Mouse (Mus musculus): ENCODE measurements around the gene Vps51. TPM values are rescaled to one million over a fixed set of nuclear protein-coding genes. Genes with fewer than 3 reads are reported as not detected.

The Vps51 gene
- polyA plus RNA-seq, 1 experiment from 2014 or later: 57.8 TPM

GRCm38 (mm10) chr19:6037695-6038094, 39.3 kb downstream of the Vps51 start:
- DNase-seq (ENCODE audit: low spot score) (no peak), ATAC-seq (replicated peaks; ENCODE audit: low FRiP score, low read depth) (no peak)
- no peaks in the 10 kb centered on the region for H3K27me3 ChIP-seq (ENCODE audit: insufficient read depth, low read length)
- no peak overlapping the region for H3K9ac ChIP-seq (ENCODE audit: low read depth, low read length)
- H3K36me3 ChIP-seq (ENCODE audit: insufficient read depth, low read length): no peaks in the 10 kb centered on the region
- H3K27ac ChIP-seq: no peak overlapping the region
- H3K9me3 ChIP-seq (replicated peaks; ENCODE audit: low read length): no peaks in the 10 kb centered on the region
- no peak for TF ChIP-seq CTCF (IDR thresholded peaks at IDR 0.05; ENCODE audit: low read depth)
- H3K4me2 ChIP-seq (ENCODE audit: low read length): no peak overlapping the region
- H3K4me1 ChIP-seq (replicated peaks; ENCODE audit: insufficient read depth, low read length): peaks cover 5% of the 10 kb centered on the region; the same call in 1 of the 2 replicates
- no peak overlapping the region for H3K4me3 ChIP-seq (replicated peaks; ENCODE audit: low read depth, low read length)

- no peaks in the 10 kb centered on the region for H3K27me3 ChIP-seq (ENCODE audit: insufficient read depth, low read length)
- H3K36me3 ChIP-seq (ENCODE audit: insufficient read depth, low read length): no peaks in the 10 kb centered on the region
- no peak overlapping the region for H3K4me3 ChIP-seq (replicated peaks; ENCODE audit: low read depth, low read length)
- DNase-seq (ENCODE audit: low spot score) (no peak), ATAC-seq (replicated peaks; ENCODE audit: low FRiP score, low read depth) (no peak)
- WGBS: 65% methylated on average over 9 of the region's 9 CpGs
- H3K9me3 ChIP-seq (replicated peaks; ENCODE audit: low read length): no peaks in the 10 kb centered on the region
- no peak overlapping the region for H3K27ac ChIP-seq
- no peak overlapping the region for H3K9ac ChIP-seq (ENCODE audit: low read depth, low read length)
- H3K4me2 ChIP-seq (ENCODE audit: low read length): no peak overlapping the region
- TF ChIP-seq CTCF (IDR thresholded peaks at IDR 0.05; ENCODE audit: low read depth): no peak
- no peaks in the 10 kb centered on the region for H3K4me1 ChIP-seq (replicated peaks; ENCODE audit: insufficient read depth, low read length)
These were observed 41.0 kb downstream of the Vps51 start for GRCm38 (mm10) chr19:6035966-6036585.

GRCm38 (mm10) chr19:6030520-6031280, 46.3 kb downstream of the Vps51 start:
- H3K9ac ChIP-seq (ENCODE audit: low read depth, low read length): no peak overlapping the region
- H3K4me2 ChIP-seq (ENCODE audit: low read length): no peak overlapping the region
- no peak for DNase-seq (ENCODE audit: low spot score)
- no peak for TF ChIP-seq CTCF (IDR thresholded peaks at IDR 0.05; ENCODE audit: low read depth)
- no peak for ATAC-seq (replicated peaks; ENCODE audit: low FRiP score, low read depth)
- no peaks in the 10 kb centered on the region for H3K4me1 ChIP-seq (replicated peaks; ENCODE audit: insufficient read depth, low read length)
- WGBS: 68% methylated on average over 14 of the region's 14 CpGs
- H3K4me3 ChIP-seq (replicated peaks; ENCODE audit: low read depth, low read length): no peak overlapping the region
- H3K36me3 ChIP-seq (ENCODE audit: insufficient read depth, low read length): no peaks in the 10 kb centered on the region
- no peak overlapping the region for H3K27ac ChIP-seq
- no peaks in the 10 kb centered on the region for H3K27me3 ChIP-seq (ENCODE audit: insufficient read depth, low read length)
- H3K9me3 ChIP-seq (replicated peaks; ENCODE audit: low read length): no peaks in the 10 kb centered on the region

GRCm38 (mm10) chr19:6029426-6029825, 47.6 kb downstream of the Vps51 start:
- no peak for DNase-seq (ENCODE audit: low spot score)
- no peak for ATAC-seq (replicated peaks; ENCODE audit: low FRiP score, low read depth)
- Histone ChIP-seq H3K36me3 (ENCODE audit: insufficient read depth, low read length) (no peaks in the 10 kb centered on the region), H3K4me1 (replicated peaks; ENCODE audit: insufficient read depth, low read length) (no peaks in the 10 kb centered on the region), H3K9me3 (replicated peaks; ENCODE audit: low read length) (no peaks in the 10 kb centered on the region), H3K27me3 (ENCODE audit: insufficient read depth, low read length) (no peaks in the 10 kb centered on the region), H3K27ac (no peak overlapping the region), H3K4me2 (ENCODE audit: low read length) (no peak overlapping the region), H3K9ac (ENCODE audit: low read depth, low read length) (no peak overlapping the region), H3K4me3 (replicated peaks; ENCODE audit: low read depth, low read length) (no peak overlapping the region)
- TF ChIP-seq CTCF (IDR thresholded peaks at IDR 0.05; ENCODE audit: low read depth): no peak
- WGBS: 82% methylated on average over 9 of the region's 9 CpGs

GRCm38 (mm10) chr19:6028991-6029390, 48.0 kb downstream of the Vps51 start:
- no peak for DNase-seq (ENCODE audit: low spot score)
- no peak for TF ChIP-seq CTCF (IDR thresholded peaks at IDR 0.05; ENCODE audit: low read depth)
- H3K36me3 ChIP-seq (ENCODE audit: insufficient read depth, low read length): no peaks in the 10 kb centered on the region
- H3K27me3 ChIP-seq (ENCODE audit: insufficient read depth, low read length): no peaks in the 10 kb centered on the region
- WGBS: 81% methylated on average over 6 of the region's 6 CpGs
- ATAC-seq (replicated peaks; ENCODE audit: low FRiP score, low read depth): no peak
- no peak overlapping the region for H3K4me3 ChIP-seq (replicated peaks; ENCODE audit: low read depth, low read length)
- no peak overlapping the region for H3K9ac ChIP-seq (ENCODE audit: low read depth, low read length)
- no peak overlapping the region for H3K27ac ChIP-seq
- H3K9me3 ChIP-seq (replicated peaks; ENCODE audit: low read length): no peaks in the 10 kb centered on the region
- no peak overlapping the region for H3K4me2 ChIP-seq (ENCODE audit: low read length)
- no peaks in the 10 kb centered on the region for H3K4me1 ChIP-seq (replicated peaks; ENCODE audit: insufficient read depth, low read length)

GRCm38 (mm10) chr19:6023930-6024329, 53.1 kb downstream of the Vps51 start:
- ATAC-seq (replicated peaks; ENCODE audit: low FRiP score, low read depth) (no peak), DNase-seq (ENCODE audit: low spot score) (no peak)
- no peak for TF ChIP-seq CTCF (IDR thresholded peaks at IDR 0.05; ENCODE audit: low read depth)
- H3K4me3 ChIP-seq (replicated peaks; ENCODE audit: low read depth, low read length): no peak overlapping the region
- WGBS: 76% methylated on average over 7 of the region's 7 CpGs
- no peaks in the 10 kb centered on the region for H3K4me1 ChIP-seq (replicated peaks; ENCODE audit: insufficient read depth, low read length)
- H3K9ac ChIP-seq (ENCODE audit: low read depth, low read length): no peak overlapping the region
- H3K9me3 ChIP-seq (replicated peaks; ENCODE audit: low read length): no peaks in the 10 kb centered on the region
- H3K4me2 ChIP-seq (ENCODE audit: low read length): no peak overlapping the region
- no peaks in the 10 kb centered on the region for H3K36me3 ChIP-seq (ENCODE audit: insufficient read depth, low read length)
- H3K27ac ChIP-seq: no peak overlapping the region
- no peaks in the 10 kb centered on the region for H3K27me3 ChIP-seq (ENCODE audit: insufficient read depth, low read length)

Measured in kidney, postnatal 0 days (tissue).